Mouse (Mus musculus) natural killer cell, adult 2 months (primary cell): ENCODE results near the gene Il1rl2.
"Not testable (repeated sequence)": the region's sequence is repeated elsewhere in the genome, so short reads cannot be mapped to it uniquely, and the experiment has no call there.

Experiments used
- DNase-seq, 2 experiments: peaks; one replicate each; pipeline ENCODE4 v3.0.0; 2022; ENCODE audit warnings: low spot score in 2 of 2

Gene Il1rl2

DNA sequence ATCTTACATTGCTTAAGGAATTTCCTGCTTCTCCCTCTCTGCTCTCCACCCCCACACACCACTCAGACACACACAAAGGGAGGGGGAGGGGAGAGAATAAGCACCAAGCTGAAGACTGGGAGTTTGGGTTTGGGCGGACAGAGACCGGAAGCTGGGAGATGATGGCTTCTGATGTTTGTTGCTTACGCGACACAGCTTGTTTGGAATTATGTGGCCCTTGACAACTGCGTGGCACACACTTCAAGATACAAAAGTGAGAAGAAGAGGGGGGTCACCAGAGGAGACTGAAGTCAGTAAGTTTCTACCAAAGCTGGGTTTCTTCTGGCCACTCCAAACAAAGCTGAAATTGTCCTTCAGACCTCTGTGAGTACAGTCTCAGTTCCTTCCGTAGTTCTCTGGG is at the start of gene Il1rl2:
TSS of gene Il1rl2 (plus strand) at position 154 of the 400 bp plus-strand sequence.
- DNase-seq: peak in 1 of 2 experiments; percentile 14

DNA sequence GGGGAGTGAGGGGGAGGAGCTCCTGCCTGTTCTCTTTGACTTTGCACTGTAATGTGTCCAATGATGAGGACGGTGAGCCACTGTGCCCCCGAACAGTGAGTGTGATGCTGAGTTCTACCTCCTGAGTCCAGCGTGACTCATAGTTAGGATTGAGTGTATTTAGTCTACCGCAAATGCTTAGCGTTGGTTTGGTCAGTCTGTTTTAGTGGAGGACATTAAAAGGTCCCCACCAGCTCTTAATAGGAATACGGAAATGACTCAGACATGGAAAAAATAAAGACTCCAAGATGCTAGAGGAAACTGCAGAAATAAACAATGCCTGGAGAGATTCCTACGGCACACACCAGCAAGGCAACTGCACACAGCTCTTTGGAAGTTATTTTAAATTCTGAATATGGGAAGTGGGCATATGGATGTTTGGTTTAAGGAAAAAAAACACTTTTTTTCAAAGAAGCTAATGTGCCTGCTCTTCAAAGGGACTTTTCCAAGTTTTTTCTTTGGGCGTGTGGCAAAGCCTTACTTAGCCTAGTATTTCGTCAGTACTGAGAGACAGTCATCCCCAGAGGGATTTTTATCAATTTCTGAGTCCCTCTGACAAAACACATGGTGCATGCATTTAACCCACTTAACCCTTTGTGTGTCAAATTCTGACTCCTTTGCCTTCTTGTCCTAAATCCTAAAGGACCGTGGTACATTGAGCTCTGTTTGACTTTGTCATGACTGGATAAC is 49.0 kb upstream of the Il1rl2 start:
- DNase-seq: no peak

DNA sequence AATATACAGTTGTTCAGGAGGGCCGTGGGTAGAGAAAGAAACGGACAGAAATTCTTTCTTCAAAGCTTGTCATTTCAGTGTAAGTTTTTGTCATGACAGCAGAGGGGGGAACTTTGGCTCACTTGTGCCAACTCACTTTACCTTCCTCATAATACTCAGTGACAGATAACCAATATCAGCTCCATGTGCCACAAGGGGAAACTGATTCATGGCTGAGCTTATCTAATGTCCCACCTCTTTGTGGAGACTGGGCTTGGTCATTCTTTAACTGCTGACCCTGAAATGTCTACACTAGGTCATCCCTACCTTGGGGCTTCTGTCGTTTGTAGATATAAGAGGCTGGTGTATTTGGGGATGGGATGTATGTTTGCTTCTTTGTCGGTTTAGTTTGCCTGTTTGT is 46.5 kb upstream of the Il1rl2 start:
- DNase-seq: no peak

DNA sequence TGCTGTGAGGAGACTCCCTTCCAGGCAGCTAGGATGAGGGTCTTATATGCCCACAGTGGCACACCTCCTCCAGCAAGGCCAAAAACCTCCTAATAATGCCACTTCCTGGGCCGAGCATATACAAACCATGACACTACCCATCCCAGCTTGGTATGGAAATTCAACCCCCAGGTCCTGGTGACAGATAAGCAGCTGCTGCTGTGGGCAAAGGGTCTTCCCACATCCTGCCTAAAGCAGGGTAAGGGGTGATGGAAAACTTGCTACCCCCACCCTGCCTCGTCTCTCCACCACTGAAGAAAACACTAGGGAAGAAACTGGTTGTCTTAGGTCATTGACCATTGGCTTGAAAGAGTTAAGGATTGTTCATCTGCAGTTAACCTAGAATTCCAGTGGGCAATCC is 45.7 kb upstream of the Il1rl2 start:
- no peak for DNase-seq

DNA sequence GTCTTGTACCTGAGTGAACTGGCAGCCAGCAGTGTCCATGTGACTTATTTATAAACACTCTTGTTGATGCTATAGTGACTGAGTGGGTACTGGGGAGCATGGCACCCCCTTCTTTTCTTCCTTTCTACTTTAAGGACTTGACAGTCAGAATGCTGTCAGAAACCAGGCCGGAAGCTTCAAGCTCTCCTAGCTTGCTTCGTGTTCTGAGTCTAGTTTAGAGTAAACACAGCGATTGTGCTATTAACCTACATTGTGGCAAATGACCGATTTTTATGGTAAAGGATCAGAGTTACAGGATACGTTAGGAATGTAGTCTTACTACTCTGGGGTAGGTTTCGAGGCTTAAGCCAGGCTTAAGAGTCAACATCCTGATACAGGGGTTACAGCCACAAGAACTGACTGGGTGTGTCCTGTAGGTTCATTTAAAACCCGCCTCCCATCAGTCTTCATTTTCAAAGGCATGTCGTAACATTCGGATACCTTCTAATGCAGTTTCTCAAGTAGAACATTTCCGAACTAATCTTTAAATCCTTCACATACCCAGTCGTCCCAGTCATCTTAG is 45.1 kb upstream of the Il1rl2 start:
- DNase-seq: no peak

DNA sequence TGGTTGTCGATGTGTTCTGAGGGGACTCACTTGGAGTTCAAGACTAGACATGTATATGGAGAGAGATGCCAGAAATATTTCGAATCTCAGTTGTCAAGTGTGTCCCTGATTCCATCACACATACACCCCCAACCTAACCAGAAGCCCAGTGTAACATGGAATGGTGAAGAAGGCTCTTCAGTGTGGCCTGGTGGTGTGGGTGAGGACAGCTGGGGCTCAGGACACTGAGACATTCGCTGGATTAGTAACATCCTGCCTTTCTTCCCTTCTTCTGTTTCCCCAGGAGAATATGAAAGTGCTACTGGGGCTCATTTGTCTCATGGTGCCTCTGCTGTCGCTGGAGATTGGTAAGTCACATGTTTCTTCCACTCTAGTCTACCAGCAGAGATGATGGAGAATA is 42.5 kb upstream of the Il1rl2 start:
- DNase-seq: no peak

DNA sequence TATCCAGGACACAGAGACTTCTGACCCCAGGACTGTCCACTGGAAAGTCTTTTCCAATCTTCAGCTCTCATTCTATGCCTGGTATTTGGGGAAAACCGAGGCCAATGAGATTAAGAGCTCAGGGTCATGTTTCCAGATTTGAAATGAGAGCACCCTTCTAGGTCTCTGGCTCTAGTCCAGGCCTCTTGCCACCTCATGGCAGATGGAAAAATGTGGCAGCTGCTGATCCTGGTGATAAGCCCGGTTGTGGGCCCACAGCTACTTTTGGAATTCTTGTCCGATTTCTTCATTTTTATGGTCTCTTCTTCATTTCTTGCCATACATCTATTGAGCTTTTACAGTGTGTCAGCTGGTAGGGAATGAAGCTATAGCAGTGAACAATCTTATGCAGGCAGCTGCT is 42.0 kb upstream of the Il1rl2 start:
- no peak for DNase-seq

DNA sequence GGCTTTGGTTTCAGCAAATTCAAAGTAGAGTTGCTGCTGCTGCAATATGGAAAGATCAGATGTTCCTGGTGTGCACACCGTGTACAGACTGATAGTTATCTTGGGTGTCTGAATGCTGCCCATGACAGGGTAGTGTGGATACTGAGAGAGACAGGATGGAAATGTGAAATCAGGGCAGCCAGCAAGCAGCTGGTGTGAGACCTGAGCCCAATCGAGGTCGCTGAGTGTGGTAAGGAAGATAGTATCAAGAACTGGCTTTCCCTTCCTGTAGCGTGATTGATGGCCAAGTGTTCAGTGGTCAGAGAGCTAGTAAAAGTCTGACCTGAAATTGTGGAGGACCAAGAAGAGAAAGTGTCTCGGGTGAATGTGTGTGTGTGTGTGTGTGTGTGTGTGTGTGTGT is 40.4 kb upstream of the Il1rl2 start:
- no peak for DNase-seq

DNA sequence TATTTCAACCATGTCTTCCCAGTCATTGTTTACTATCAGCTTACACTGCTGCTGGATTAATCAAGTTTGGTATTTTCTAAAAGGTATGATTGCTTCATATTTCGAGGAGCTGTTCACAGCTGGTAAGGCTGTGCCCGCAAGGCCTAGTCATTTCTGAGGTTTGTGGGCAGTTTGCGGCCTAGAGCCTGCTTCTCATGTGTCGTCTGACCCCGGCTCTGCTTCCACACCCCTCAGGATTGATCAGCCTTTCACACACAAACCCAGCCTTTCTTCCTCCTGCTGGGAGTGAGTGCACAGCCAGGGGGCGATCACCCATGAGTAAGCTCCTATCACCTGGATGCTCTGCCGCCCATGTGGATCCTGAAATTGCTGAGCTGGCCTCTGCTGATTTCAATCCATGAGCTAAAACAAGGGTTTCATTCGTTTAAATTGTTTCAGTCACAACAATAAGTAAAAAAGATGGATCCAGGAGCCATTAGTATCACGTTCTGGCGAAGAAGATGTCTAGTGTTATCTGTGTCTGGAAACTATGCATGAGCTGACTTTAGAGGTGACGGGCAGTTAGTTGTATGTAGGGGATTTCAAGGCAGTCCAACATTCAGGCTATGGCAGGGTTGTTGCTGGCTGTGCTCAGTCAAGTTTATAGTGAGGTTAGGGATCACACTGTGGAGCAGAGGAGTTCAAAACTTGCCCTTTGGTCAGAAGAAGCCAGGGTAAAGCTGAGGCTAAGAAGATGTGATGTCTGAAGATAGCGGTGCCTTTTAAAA is 33.7 kb upstream of the Il1rl2 start:
- no peak for DNase-seq

DNA sequence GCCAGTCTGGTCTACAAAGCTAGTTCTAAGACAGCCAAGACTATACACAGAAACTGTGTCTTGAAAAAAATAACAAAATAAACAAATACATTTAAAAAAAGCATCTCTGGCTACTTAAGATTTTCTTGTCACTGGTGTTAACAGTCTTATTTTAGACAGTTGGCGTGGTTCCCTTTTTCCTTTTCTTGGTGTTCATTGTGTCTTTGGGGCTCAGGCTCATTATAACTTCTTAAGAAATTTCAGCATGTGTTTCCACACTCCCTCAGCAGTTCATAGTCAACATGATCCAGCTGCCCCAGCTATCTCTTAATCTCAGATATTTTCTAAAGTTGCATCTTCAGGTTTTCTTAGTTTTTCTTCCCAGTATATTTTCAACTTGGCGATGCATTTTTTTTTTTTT is 32.2 kb upstream of the Il1rl2 start:
- no peak for DNase-seq

DNA sequence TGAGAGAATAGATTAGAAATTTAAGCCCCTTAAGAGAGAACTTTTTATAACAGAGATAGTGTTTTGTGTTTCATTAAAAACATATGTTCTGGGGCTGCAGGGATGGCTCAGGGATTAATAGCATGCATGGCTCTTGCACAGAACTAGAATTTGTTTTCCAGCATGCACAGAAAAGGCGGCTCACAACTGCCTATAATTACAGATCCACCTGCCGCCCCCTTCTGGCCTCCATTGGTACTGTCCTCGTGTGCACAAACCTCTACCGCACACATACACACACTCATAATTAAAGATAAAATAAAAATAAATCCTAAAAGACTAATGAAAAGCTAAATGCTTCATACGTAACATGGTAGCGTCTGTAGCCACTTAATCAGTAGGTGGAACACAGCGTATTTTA is 30.5 kb upstream of the Il1rl2 start:
- DNase-seq: no peak

DNA sequence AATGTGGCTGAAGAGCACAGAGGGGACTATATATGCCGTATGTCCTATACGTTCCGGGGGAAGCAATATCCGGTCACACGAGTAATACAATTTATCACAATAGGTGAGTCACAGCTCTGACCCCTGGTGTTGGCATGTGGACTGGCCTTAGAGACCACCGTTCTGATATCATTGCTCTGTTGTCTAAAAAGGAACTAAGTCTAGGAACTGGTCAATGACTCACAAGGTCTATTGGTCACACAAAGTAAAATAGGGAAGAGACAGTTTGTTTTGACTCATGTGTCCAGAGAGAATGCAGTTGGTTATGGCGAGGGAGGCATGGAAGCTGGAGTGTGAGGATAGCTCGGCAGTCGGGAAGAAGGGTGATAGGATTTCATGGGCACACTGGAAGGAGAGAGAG is 29.6 kb upstream of the Il1rl2 start:
- no peak for DNase-seq

DNA sequence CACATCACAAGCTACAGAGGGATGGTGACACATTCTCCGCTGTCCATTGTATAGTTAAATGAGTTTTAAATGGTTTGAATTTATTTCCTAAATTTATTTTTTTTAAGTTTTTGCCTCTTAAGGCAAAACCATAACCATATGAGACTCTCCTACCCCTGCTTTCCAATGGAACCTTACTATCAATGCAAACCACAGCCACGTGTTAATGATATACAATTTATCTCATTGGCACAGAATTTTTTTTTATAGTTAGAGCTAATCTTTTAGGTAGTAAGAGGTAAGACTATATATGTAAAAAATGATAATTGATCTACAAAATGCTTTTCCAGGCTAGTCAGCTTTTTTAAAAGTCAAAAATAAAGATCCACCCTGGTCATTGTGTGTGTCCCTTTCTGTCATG is 26.4 kb upstream of the Il1rl2 start:
- no peak for DNase-seq

DNA sequence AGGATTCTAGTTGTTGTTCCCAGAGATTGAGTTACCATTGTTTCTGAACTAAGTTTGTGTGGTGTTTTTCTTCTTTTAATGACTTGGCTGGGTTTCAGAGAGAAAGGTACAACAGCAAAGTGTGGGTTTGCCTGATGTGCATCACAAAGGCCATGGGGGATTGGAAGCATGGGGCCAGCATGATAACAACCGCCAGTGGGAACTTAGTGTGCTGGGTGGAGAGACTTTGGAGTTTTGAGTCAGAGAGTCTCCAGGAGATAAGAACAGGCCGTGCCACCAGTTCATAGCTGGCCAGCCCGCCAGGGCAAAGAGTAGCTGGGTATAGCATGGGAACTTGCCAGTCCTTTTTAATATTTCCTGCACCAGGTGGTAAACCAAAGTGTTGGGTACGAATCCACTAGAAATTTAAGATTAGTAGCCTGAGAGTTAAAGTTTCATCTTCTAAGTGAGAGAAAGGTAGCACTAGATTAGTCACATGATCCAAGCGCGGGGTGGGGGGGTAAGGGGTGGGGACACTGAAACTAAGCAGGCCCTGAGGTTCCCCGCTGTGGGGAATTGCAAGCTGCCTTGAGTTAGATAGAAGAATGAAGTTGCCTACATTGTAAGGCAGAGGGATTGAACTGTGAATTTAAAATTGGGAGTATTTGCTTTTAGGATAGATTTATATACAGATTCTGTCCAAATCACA is 21.1 kb upstream of the Il1rl2 start:
- no peak for DNase-seq

DNA sequence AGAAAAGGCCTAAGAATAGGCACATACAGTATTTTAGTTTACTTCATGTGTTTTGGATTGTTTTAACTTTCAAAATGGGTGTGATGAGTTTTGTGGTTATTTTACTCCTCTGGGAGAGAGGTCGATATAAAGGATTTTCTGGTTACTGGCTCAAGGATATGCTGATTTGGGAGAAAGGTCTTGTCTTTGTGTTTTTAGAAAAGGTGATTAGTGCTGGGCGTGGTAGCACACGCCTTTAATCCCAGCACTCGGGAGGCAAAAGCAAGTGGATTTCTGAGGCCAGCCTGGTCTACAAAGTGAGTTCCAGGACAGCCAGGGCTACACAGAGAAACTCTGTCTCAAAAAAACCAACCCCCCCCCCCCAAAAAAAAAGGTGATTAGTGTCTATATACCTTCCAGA is 20.1 kb upstream of the Il1rl2 start:
- DNase-seq: not testable (repeated sequence)

DNA sequence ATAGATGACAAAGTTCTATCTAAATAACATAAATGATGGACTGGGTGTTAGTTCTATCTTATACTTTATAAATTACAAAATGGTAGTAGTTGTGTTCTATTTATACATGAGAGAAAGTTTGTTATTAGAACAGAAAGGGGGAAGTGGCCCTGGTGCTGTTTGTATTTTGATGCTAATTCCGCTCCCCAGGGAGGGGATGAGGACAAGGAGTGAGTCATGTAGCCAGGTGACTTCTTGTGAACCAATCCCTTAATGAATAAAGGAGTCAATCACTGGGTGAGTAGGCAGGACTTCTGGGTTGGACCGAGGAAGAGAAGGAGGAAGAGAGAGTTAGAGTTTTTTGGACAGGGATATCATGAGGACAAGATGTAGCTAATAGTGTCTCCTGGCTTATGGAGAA is 18.3 kb upstream of the Il1rl2 start:
- no peak for DNase-seq

DNA sequence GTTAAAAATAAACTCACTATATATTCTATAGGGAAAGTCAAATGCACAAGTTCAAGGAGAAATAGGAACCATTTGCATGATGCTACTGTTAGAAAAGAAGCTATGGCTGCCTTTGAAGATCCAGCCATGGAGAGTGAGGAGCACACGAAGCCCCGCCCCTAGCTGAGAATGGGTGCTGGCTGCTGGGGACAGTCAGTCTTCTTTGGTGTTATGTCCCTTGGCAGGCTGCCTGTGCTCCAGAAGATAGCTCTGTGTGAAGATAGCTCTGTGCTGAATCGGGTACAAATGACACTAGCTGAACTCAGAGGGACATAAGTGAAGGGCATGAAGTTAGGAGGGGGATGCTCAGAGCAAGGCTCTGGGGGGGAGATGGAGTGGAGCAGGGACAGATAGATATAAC is 13.3 kb upstream of the Il1rl2 start:
- no peak for DNase-seq

DNA sequence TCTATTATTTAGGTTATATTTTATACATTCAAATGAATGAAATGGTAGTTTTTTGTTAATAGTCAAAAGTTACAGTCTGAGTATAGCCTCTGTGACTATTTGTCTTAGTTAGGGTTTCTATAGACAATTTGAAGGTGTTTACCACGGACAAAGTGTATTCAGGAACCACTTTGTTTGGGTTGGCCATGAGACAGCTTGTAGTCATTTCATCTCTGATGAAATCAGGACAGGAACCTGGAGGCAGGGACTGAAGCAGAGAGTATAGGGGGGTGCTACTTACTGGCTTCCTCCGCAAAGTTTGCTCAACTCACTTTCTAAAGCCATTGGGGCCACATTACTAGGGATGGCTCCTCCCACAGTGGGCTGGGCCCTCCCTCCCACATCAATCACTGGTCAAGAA is 12.8 kb upstream of the Il1rl2 start:
- DNase-seq: no peak

DNA sequence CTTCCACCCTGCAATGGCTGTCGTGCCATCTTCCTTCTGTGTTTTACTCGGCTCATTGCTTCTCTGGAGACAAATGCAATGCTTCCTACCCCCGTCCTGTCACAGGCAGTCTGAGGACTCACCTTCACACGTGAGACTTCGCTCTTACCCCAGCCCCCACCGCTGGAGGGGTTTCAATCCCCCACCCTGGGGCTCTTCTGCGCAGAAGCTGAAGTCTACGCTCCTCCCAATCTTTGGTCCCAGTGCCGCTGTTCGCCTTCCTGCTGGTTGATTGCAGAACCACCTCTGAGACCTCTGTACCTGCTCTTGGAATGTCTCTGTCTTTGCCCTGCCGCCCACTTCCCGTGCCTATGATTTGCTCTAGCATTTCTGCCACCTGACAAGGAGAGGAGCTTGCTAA is 10.4 kb upstream of the Il1rl2 start:
- no peak for DNase-seq

DNA sequence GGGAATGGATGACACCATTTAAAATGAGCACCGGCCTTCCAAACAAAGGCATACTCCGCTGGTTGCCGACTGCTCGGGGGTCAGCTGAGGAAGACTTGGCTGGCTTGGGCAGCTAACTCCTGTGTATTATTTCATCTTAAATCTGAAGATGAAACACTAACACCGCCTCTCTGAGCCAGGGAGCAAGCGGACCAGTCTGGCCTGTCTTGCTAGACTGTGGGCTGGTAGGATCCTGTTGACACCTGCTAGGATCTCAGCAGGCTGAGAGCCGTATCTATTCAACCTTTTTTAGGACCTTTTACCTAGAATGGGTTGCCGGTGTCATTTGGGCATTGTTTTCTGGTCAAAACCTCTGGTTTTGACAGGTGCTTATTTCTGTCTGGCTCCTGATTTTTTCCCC is 6.8 kb upstream of the Il1rl2 start:
- DNase-seq: no peak

DNA sequence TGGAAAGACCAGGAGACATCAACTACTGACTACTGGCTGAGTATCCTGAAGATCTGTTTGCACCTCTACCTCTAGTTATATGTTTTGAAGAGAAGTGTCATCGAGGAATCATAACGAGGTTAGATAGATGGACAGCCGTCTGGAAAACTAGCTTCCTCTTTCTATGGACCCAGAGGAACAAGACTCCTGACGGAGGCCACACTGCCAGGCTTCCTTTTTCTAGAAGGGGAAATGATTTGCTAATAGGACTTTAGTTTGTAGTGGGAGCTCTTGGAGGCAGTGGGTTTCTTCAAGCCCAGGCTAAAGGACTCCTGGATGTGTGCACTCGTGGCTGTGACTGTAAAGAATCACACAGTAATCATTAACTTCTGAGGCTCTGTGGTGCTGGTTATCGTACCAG is 2.6 kb upstream of the Il1rl2 start:
- DNase-seq: no peak

DNA sequence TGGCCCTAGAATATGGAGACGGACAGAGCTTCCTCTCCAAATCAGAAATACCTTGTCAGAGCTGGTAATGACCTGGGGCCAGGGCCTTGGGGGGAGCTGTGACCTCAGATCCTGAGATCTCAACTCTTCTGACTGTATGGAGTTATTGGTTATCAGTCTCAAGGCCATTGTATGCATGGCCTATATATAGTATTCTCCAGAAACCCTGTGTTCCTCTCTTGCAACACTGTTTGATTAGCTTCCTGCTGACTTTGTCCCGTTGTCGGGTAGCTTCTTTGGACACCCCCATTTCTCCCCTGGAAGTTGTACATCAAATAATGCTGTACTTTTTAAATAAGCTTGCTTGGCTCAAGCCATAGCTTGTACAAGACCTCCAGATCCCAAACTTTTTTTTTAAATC is 1.9 kb upstream of the Il1rl2 start:
- DNase-seq: no peak
